In genomic region chr6:31217060-31217541, GRCm38 (mm10) we compare ENCODE assay signal across 8 mouse cellular contexts.
A peak's percentile ranks its signal among the peaks of the same experiment; 100 is the strongest.
DNase-seq lines count a peak whose midpoint lies in the region; ATAC-seq and TF ChIP-seq lines count a peak whose summit lies in the region.

No protein-coding gene starts in this region.

- H3K9me3 ChIP-seq in heart, embryonic 10.5 days: no peaks in the 10 kb centered on the region
- H3K9me3 ChIP-seq in liver, embryonic 15.5 days (replicated peaks): no peaks in the 10 kb centered on the region

- TF ChIP-seq POLR2A in cerebellum, adult 2 months (IDR thresholded peaks at IDR 0.05; ENCODE audit: borderline replicate concordance, insufficient read depth, low read length): no peak

- no peak overlapping the region for H3K9ac ChIP-seq in liver, embryonic 15.5 days

- DNase-seq in retina, postnatal 1 day: peak; percentile 44
- no peak for DNase-seq in retina, embryonic 14.5 days (ENCODE audit: low spot score)
- peak; percentile 64 to 68 for DNase-seq in cerebellum, adult 2 months
- no peak for DNase-seq in heart, embryonic 10.5 days (ENCODE audit: low spot score)
- DNase-seq in kidney, adult 8-10 months: peak; percentile 58 to 60
- peak; percentile 68 for DNase-seq in right cerebral cortex, postnatal 14 days

- ATAC-seq in liver, embryonic 15.5 days (ENCODE audit: insufficient read depth): no peak
- ATAC-seq in megakaryocyte-erythroid progenitor cell, adult 5-6 weeks (replicated peaks; ENCODE audit: low FRiP score, low TSS enrichment, poor library complexity, severe bottlenecking): no peak

- no peaks in the 10 kb centered on the region for H3K27me3 ChIP-seq in cerebellum, adult 2 months (ENCODE audit: control insufficient read depth, insufficient read depth, low read length)
- H3K27me3 ChIP-seq in heart, embryonic 10.5 days (ENCODE audit: insufficient read depth, poor library complexity, severe bottlenecking): peaks cover 70% of the 10 kb centered on the region
- peaks cover 89% of the 10 kb centered on the region for H3K27me3 ChIP-seq in liver, embryonic 15.5 days

- H3K27ac ChIP-seq in cerebellum, adult 2 months (ENCODE audit: insufficient read depth, low read length): peak overlapping the region; percentile 96
- peak overlapping the region; percentile 80 for H3K27ac ChIP-seq in heart, embryonic 10.5 days
- no peak overlapping the region for H3K27ac ChIP-seq in liver, embryonic 15.5 days (replicated peaks)

- H3K36me3 ChIP-seq in heart, embryonic 10.5 days: no peaks in the 10 kb centered on the region
- no peaks in the 10 kb centered on the region for H3K36me3 ChIP-seq in liver, embryonic 15.5 days (replicated peaks)

- TF ChIP-seq CTCF in cerebellum, adult 2 months (IDR thresholded peaks at IDR 0.05; ENCODE audit: borderline replicate concordance, insufficient read depth, low read depth, low read length): no peak

- peaks cover 14% of the 10 kb centered on the region; the same call in 1 of the 2 replicates for H3K4me1 ChIP-seq in cerebellum, adult 2 months (ENCODE audit: control insufficient read depth, insufficient read depth, low read length)
- peaks cover 34% of the 10 kb centered on the region for H3K4me1 ChIP-seq in heart, embryonic 10.5 days
- peaks cover 29% of the 10 kb centered on the region for H3K4me1 ChIP-seq in liver, embryonic 15.5 days (replicated peaks)

- H3K4me2 ChIP-seq in liver, embryonic 15.5 days: peak overlapping the region; percentile 90

- peak overlapping the region; percentile 92 for H3K4me3 ChIP-seq in cerebellum, adult 2 months (replicated peaks; ENCODE audit: insufficient read depth, low read depth, low read length)
- peak overlapping the region; percentile 89 for H3K4me3 ChIP-seq in heart, embryonic 10.5 days
- H3K4me3 ChIP-seq in liver, embryonic 15.5 days (replicated peaks): peak overlapping the region; percentile 63

- WGBS in cerebellum, adult 2 months: under 1% methylated on average over 20 of the region's 20 CpGs
- under 1% methylated on average over 20 of the region's 20 CpGs for WGBS in heart, embryonic 10.5 days
- under 1% methylated on average over 20 of the region's 20 CpGs for WGBS in liver, embryonic 15.5 days (ENCODE audit: insufficient replicate concordance)

Comparison
In these comparisons a context has a peak if more than half of its experiments do, and no peak if none do; other contexts are left out.
1. DNase-seq: peak in retina, postnatal 1 day (single experiment), cerebellum, adult 2 months (2 of 2), kidney, adult 8-10 months (2 of 2) and right cerebral cortex, postnatal 14 days (single experiment); none in retina, embryonic 14.5 days (single experiment) and heart, embryonic 10.5 days (single experiment).
2. Peak in every context shown above with its lines, with median percentiles within 50 percentile points of each other: H3K4me3 ChIP-seq.